Mouse (Mus musculus): ENCODE results near the gene Csn1s2b. TPM values are rescaled to one million over a fixed set of nuclear protein-coding genes. Genes with fewer than 3 reads are reported as not detected.
"Not testable (repeated sequence)": the region's sequence is repeated elsewhere in the genome, so short reads cannot be mapped to it uniquely, and the experiment has no call there.

The Csn1s2b gene
- polyA plus RNA-seq (2012; rRNA removed), result not detected in 2 replicates

GRCm38 (mm10) chr5:87807782-87808181 lies at the start of gene Csn1s2b:
Csn1s2b (plus strand) TSS chr5:87808082.
- Histone ChIP-seq H3K4me3 (replicated peaks; ENCODE audit: extremely low read depth, low read depth, low read length) (no peak within 1 kb of the TSS), H3K4me1 (ENCODE audit: control insufficient read depth, insufficient read depth, low read length) (no peaks in the 10 kb centered on the region)
- WGBS, result 55% methylated on average over 2 of the region's 2 CpGs
- no peak for DNase-seq
- TF ChIP-seq POLR2A (IDR thresholded peaks at IDR 0.05; ENCODE audit: borderline replicate concordance, extremely low read depth, low read depth, low read length), result no peak
- TF ChIP-seq CTCF (IDR thresholded peaks at IDR 0.05; ENCODE audit: insufficient read depth, low read length), result no peak

GRCm38 (mm10) chr5:87764546-87764945 lies 43.3 kb upstream of the Csn1s2b start:
- Histone ChIP-seq H3K4me1 (ENCODE audit: control insufficient read depth, insufficient read depth, low read length) (no peaks in the 10 kb centered on the region), H3K4me3 (replicated peaks; ENCODE audit: extremely low read depth, low read depth, low read length) (no peak overlapping the region)
- no peak for DNase-seq
- TF ChIP-seq CTCF (IDR thresholded peaks at IDR 0.05; ENCODE audit: insufficient read depth, low read length) (no peak), POLR2A (IDR thresholded peaks at IDR 0.05; ENCODE audit: borderline replicate concordance, extremely low read depth, low read depth, low read length) (no peak)
- WGBS, result 70% methylated on average over 3 of the region's 3 CpGs

- not testable (repeated sequence) for H3K4me1 ChIP-seq (ENCODE audit: control insufficient read depth, insufficient read depth, low read length); DNase-seq; H3K4me3 ChIP-seq (replicated peaks; ENCODE audit: extremely low read depth, low read depth, low read length)
- WGBS, result 34% methylated on average over 2 of the region's 2 CpGs
Observed at GRCm38 (mm10) chr5:87772151-87772550, 35.7 kb upstream of the Csn1s2b start.

- WGBS, result 46% methylated on average over 1 of the region's 1 CpGs
- DNase-seq, result no peak
- Histone ChIP-seq H3K4me3 (replicated peaks; ENCODE audit: extremely low read depth, low read depth, low read length) (no peak within 1 kb of the TSS), H3K4me1 (ENCODE audit: control insufficient read depth, insufficient read depth, low read length) (no peaks in the 10 kb centered on the region)
- TF ChIP-seq POLR2A (IDR thresholded peaks at IDR 0.05; ENCODE audit: borderline replicate concordance, extremely low read depth, low read depth, low read length) (no peak), CTCF (IDR thresholded peaks at IDR 0.05; ENCODE audit: insufficient read depth, low read length) (no peak)
Observed at GRCm38 (mm10) chr5:87774267-87774666, 33.6 kb upstream of the Csn1s2b start, which contains the start of gene Csn1s2a. Csn1s2a (plus strand) TSS chr5:87774567.

- DNase-seq, result no peak
- Histone ChIP-seq H3K4me1 (ENCODE audit: control insufficient read depth, insufficient read depth, low read length) (no peaks in the 10 kb centered on the region), H3K4me3 (replicated peaks; ENCODE audit: extremely low read depth, low read depth, low read length) (no peak overlapping the region)
- TF ChIP-seq POLR2A (IDR thresholded peaks at IDR 0.05; ENCODE audit: borderline replicate concordance, extremely low read depth, low read depth, low read length), result no peak
- no peak for TF ChIP-seq CTCF (IDR thresholded peaks at IDR 0.05; ENCODE audit: insufficient read depth, low read length)
- 41% methylated on average over 4 of the region's 4 CpGs for WGBS
Observed at GRCm38 (mm10) chr5:87782731-87783130, 25.2 kb upstream of the Csn1s2b start.

GRCm38 (mm10) chr5:87809253-87809652 lies 1.4 kb downstream of the Csn1s2b start:
- Histone ChIP-seq H3K4me1 (ENCODE audit: control insufficient read depth, insufficient read depth, low read length) (no peaks in the 10 kb centered on the region), H3K4me3 (replicated peaks; ENCODE audit: extremely low read depth, low read depth, low read length) (no peak overlapping the region)
- whole genome bisulfite sequencing, result 53% methylated on average over 2 of the region's 2 CpGs
- no peak for DNase-seq
- TF ChIP-seq CTCF (IDR thresholded peaks at IDR 0.05; ENCODE audit: insufficient read depth, low read length), result no peak
- TF ChIP-seq POLR2A (IDR thresholded peaks at IDR 0.05; ENCODE audit: borderline replicate concordance, extremely low read depth, low read depth, low read length), result no peak

- no peak for DNase-seq
- 37% methylated on average over 1 of the region's 1 CpGs for WGBS
- H3K4me1 ChIP-seq (ENCODE audit: control insufficient read depth, insufficient read depth, low read length), result no peaks in the 10 kb centered on the region
- no peak within 1 kb of the TSS for H3K4me3 ChIP-seq (replicated peaks; ENCODE audit: extremely low read depth, low read depth, low read length)
- no peak for TF ChIP-seq CTCF (IDR thresholded peaks at IDR 0.05; ENCODE audit: insufficient read depth, low read length)
- no peak for TF ChIP-seq POLR2A (IDR thresholded peaks at IDR 0.05; ENCODE audit: borderline replicate concordance, extremely low read depth, low read depth, low read length)
Observed at GRCm38 (mm10) chr5:87825386-87825785, 17.5 kb downstream of the Csn1s2b start, which contains the start of gene Prr27. Prr27 (plus strand) TSS chr5:87825686.

- DNase-seq, result no peak
- 67% methylated on average over 3 of the region's 3 CpGs for WGBS
- TF ChIP-seq CTCF (IDR thresholded peaks at IDR 0.05; ENCODE audit: insufficient read depth, low read length) (no peak), POLR2A (IDR thresholded peaks at IDR 0.05; ENCODE audit: borderline replicate concordance, extremely low read depth, low read depth, low read length) (no peak)
- Histone ChIP-seq H3K4me1 (ENCODE audit: control insufficient read depth, insufficient read depth, low read length) (no peaks in the 10 kb centered on the region), H3K4me3 (replicated peaks; ENCODE audit: extremely low read depth, low read depth, low read length) (no peak overlapping the region)
Observed at GRCm38 (mm10) chr5:87855136-87855716, 47.3 kb downstream of the Csn1s2b start.

GRCm38 (mm10) chr5:87870084-87870483 lies 62.2 kb downstream of the Csn1s2b start:
- H3K4me3 ChIP-seq (replicated peaks; ENCODE audit: extremely low read depth, low read depth, low read length), result no peak overlapping the region
- TF ChIP-seq POLR2A (IDR thresholded peaks at IDR 0.05; ENCODE audit: borderline replicate concordance, extremely low read depth, low read depth, low read length) (no peak), CTCF (IDR thresholded peaks at IDR 0.05; ENCODE audit: insufficient read depth, low read length) (no peak)
- H3K4me1 ChIP-seq (ENCODE audit: control insufficient read depth, insufficient read depth, low read length), result no peaks in the 10 kb centered on the region
- no peak for DNase-seq
- 62% methylated on average over 2 of the region's 2 CpGs for WGBS

GRCm38 (mm10) chr5:87871423-87871822 lies 63.5 kb downstream of the Csn1s2b start:
- no peaks in the 10 kb centered on the region for H3K4me1 ChIP-seq (ENCODE audit: control insufficient read depth, insufficient read depth, low read length)
- DNase-seq, result no peak
- 32% methylated on average over 4 of the region's 4 CpGs for WGBS
- no peak overlapping the region for H3K4me3 ChIP-seq (replicated peaks; ENCODE audit: extremely low read depth, low read depth, low read length)
- no peak for TF ChIP-seq POLR2A (IDR thresholded peaks at IDR 0.05; ENCODE audit: borderline replicate concordance, extremely low read depth, low read depth, low read length)
- TF ChIP-seq CTCF (IDR thresholded peaks at IDR 0.05; ENCODE audit: insufficient read depth, low read length), result no peak

Other genes with a start within 250 kb of the Csn1s2b start
- 0.74 and 1.3 TPM in 2 replicates for gene Sult1d1, start 239.1 kb upstream of the Csn1s2b start, polyA plus RNA-seq (2012; rRNA removed)
- gene Sult1e1, start 216.5 kb upstream of the Csn1s2b start, polyA plus RNA-seq (2012; rRNA removed), result not detected in 2 replicates
- not detected in 2 replicates for gene Csn1s1, start 141.9 kb upstream of the Csn1s2b start, polyA plus RNA-seq (2012; rRNA removed)
- not detected in 2 replicates for gene Csn2, start 108.5 kb upstream of the Csn1s2b start, polyA plus RNA-seq (2012; rRNA removed)
- not detected in 2 replicates for gene Csn1s2a, start 33.5 kb upstream of the Csn1s2b start, polyA plus RNA-seq (2012; rRNA removed)
- not detected in 2 replicates for gene Prr27, start 17.6 kb downstream of the Csn1s2b start, polyA plus RNA-seq (2012; rRNA removed)
- gene Odam, start 76.9 kb downstream of the Csn1s2b start, polyA plus RNA-seq (2012; rRNA removed), result not detected in 2 replicates
- gene Csn3, start 117.5 kb downstream of the Csn1s2b start, polyA plus RNA-seq (2012; rRNA removed), result not detected in 2 replicates
- not detected in 2 replicates for gene 2310003L06Rik, start 161.4 kb downstream of the Csn1s2b start, polyA plus RNA-seq (2012; rRNA removed)
- not detected in 2 replicates for gene Gm28434, start 161.4 kb downstream of the Csn1s2b start, polyA plus RNA-seq (2012; rRNA removed)
- gene Cabs1, start 171.4 kb downstream of the Csn1s2b start, polyA plus RNA-seq (2012; rRNA removed), result not detected in 2 replicates
- gene Smr3a, start 194.5 kb downstream of the Csn1s2b start, polyA plus RNA-seq (2012; rRNA removed), result not detected in 2 replicates

All from lung, adult 2 months (tissue).